Mouse (Mus musculus): Measurements from ENCODE around the gene Rhoc.
A peak's percentile ranks its signal among the peaks of the same experiment; 100 is the strongest.

Rhoc gene

DNA sequence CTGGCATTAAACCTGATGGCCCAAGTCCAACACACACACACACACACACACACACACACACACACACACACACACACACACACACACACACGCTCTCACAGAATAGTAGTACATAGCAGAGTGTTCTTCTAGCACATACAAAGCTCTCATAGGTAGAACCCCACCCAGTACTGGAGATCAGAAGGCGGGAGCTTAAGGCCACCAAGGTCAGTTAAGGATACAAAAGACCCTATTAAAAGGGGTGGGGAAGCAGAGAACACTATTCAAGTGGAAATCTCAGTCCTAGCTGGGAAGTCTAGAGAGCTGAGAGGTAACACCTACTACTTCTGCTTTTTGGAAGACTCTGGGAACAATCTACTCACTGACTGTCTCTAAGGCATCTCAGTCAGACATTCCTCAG, 27.2 kb downstream of the Rhoc start:
- DNase-seq (ENCODE audit: low spot score), result no peak

DNA sequence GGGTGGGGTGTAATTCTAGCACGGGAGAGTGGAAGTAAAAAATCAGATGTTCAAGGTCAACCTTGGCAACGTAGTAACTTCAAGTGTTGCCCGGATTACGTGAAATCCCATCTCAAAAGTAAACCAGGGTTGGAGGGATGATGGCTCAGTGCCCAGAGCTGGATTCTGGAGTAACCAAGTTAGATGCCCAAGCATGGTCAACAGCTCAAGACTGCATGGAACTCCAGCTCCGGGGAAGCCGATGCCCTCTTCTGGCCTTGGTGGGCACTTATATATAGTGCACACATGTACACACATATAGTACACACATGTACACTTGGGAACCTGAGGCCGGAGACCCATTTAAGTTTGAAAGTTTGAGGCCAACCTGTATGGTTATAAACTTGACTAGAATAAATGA, 28.0 kb downstream of the Rhoc start:
- no peak for DNase-seq (ENCODE audit: low spot score)

DNA sequence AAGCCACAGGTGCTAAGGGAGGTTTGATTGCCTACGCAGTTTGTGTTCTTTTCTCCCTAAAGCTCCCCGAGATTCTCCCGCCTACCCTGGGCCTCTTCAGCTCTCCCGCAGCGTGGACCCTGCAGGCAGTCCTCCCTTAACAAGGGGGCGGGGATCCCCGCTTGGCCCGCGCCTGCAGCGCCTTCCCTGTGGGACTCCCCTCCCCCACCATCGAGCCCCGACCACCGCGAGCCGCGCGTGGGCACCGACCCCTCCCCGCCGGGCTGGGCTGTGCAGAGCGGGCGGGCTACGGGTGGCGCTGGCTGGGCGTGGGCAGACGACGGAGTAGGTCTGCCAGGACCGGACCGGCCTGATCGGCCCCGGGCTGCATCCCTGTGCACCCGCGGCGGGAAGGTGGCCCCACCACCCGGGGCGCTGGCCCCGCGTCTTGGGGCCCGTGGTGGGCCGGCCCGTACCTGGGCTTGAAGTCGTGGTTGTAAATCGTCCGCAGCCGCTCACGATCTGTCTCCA, 29.4 kb downstream of the Rhoc start:
- peak; percentile 52 for DNase-seq (ENCODE audit: low spot score)

DNA sequence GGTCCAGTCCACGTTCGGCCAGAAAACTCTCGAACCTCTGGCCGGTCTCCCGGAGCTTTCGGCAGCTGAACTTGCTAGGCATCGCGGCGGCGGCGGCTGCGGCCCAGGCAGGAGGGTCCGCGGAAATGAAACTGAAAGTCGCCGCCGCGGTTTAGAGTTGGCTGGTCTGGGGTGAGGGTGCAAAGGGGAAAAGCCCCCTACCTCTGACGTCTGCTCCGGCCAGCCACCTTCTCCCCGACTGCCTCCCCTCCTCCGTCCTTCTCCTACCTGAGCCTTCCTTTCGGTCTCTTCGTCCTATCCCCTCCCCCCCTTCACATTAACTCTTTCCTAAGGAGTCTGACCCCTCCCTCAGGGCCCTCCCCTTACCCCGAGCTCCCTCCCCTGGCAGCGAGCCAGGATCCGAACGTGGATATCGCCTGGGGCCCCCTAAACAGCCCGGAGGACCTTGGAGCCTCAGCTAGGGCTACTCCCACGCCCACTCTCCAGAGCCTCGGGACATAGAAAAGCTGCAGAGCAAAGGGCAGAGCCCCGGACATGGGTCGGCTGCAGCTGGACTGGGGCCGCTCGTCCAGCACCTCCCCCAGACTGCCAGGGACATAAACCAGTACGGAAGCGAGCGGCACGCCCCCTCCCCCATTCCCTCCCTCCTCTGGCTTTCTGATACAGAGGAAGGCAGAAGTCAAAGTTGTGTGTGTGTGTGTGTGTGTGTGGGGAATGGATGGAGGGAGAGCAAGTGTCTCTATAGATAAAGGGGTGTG, 30.0 kb downstream of the Rhoc start, which contains the start of gene Mov10:
Gene Mov10 (minus strand): TSS at position 573 of the 758 bp plus-strand sequence.
- peak; percentile 78 for DNase-seq (ENCODE audit: low spot score)

DNA sequence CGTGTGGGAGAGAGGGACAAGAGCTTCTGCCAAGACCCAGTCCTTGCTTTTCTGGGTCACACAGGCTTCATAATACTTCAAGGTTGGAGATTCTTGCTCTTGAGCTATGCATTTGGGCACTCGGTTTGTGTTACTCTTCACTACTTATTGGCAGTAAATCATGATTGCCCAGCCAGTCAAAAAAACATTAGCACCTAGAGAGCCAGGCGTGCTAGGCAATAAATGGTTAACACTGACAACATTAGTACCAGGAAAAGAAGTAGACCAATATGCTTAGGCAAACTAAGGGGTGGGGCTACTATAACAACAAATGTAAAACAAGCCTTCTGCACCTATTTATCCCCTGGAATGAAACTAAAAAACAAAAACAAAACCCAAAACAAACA, 30.6 kb downstream of the Rhoc start:
- DNase-seq (ENCODE audit: low spot score), result no peak

DNA sequence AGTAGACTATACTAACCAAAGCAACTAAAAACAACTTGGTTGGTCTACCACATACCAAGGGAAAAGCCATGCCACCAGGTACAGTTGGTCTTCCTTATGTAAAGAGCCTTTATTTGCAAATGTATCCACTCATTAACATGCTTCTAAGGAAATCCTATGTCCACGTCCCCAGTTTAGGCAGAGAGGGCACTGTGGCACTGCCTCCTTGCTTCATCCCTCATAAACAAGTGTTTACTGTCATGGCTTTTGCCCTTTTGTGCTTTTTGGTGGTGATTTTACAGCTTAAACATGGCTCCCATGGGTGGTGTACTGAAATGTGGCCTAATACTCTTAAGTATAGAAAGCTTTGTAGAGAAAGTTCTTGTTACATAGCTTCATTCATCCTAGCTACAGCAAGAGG, 32.3 kb downstream of the Rhoc start:
- DNase-seq (ENCODE audit: low spot score), result no peak

DNA sequence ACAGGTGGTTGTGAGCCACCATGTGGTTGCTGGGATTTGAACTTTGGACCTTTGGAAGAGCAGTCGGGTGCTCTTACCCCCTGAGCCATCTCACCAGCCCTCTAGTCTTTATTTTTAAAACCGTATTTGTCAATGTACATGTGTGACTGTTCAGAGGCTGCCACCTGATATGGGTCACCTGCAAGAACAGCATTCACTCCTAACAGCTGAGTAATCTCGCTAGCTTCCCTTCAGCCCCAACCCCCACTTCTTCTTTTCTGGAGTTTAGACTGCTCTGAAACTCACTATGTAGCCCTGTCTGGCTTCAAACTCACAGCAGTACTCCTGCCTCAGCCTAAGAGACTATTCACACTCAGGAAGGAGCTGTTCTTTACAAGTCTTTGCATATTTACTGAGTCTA, 34.2 kb downstream of the Rhoc start:
- no peak for DNase-seq (ENCODE audit: low spot score)

DNA sequence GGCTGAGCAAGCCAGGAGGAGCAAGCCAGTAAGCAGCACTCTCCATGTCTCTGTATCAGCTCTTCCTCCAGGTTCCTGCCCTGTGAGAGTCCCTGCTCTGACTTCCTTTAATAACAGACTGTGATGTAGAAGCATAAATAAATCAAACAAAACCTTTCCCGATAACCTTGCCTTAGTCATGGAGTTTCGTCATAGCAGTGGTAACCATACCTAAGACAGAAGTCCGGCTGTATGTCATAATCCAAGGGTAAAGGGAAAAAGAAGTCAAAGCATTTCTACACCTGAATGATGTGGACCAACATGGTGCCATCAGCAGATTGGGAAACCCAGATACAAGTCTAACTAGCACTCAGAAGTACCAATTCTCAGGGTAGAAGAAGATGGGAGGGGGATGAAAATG, 47.6 kb downstream of the Rhoc start:
- no peak for DNase-seq (ENCODE audit: low spot score)

DNA sequence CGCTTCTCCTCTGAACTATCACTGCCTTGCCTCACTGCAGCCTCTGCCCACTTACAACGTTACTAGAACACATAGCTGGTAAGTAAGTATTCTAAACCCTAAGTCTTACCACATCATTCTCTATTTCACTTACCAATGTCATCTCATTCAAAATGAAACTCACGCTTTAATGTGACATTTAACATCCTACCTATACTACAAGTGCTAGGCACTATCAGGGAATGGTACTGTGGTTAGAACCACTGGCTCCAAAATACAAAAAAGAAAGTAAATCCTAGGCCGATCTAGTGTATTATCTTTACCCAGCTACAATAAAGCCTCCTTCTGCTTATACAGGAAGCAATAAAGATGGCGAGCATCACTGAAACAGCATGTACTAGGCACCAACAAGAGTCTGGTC, 52.9 kb downstream of the Rhoc start:
- no peak for DNase-seq (ENCODE audit: low spot score)
